Mouse (Mus musculus) lung, postnatal 0 days (tissue): ENCODE measurements around the gene Camta1.

Experiments used
- CTCF ChIP-seq: IDR thresholded peaks from 2 replicates; pipeline ENCODE4 v1.5.1; 2016; ENCODE audit warnings: antibody characterized with exemption, mild to moderate bottlenecking
- EP300 ChIP-seq: IDR thresholded peaks from 2 replicates; pipeline ENCODE4 v1.6.1; 2016; ENCODE audit warnings: antibody characterized with exemption, mild to moderate bottlenecking, control low read depth

DNA sequence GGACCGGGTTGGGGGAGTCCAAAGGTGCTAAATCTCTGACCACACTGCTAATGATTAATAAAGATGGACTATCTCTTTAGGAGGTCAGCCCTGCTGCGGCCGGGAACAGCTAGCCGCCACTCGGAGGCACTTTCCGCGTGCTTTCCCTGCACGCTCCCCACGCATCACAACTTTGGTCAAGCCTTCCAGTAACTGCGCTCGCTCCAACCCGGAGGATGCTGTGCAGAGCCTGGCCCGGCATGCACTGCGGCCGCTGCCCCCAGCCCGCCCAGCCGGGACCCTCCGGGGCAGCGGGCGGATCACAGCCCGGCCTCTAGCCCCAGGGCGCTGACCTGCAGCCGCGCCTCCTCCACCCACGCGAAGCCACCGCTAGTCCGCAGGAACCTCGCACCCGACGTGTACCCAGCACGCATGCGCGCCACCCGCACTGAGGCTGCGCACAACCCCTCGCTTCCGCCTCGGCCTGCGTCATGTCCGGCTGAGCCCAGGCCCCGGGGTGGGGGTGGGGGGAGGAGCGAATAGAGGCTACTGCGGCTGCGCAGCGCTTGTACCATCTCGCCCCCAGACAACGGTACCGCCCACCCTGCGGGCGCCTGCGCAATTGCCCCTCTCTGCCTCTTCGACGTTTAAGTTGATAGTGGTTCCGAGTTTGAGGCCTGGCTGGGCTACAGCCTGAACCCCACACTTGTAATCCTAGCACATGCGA is 952.1 kb downstream of the Camta1 start:
- TF ChIP-seq CTCF, result peak; percentile 46
- TF ChIP-seq EP300, result no peak
